In genomic region chr15:84393341-84393740, GRCm38 (mm10) we compare ENCODE assay signal across 10 mouse cellular contexts. TPM values are rescaled to one million over a fixed set of nuclear protein-coding genes. Genes with fewer than 3 reads are reported as not detected.
DNase-seq lines count a peak whose midpoint lies in the region; ATAC-seq and TF ChIP-seq lines count a peak whose summit lies in the region.
"Had no signal": no experiment of that assay in that cellular context is flagged by ENCODE, and none has a peak within 500 bp of the region (broad histone marks: within the 10 kb centered on the region; RNA-seq: fewer than 3 reads in every experiment).

No protein-coding gene starts in this region.

- H3K9me3 ChIP-seq in hindbrain, embryonic 10.5 days: peaks cover 11% of the 10 kb centered on the region
- peaks cover 5% of the 10 kb centered on the region for H3K9me3 ChIP-seq in hindbrain, embryonic 16.5 days (ENCODE audit: control insufficient read depth, low read length)
- H3K9me3 ChIP-seq: heart, embryonic 15.5 days had no signal

- H3ac ChIP-seq in C2C12 (ENCODE audit: control insufficient read depth, insufficient read length, low read depth): no peak overlapping the region

- H3K79me2 ChIP-seq in C2C12 (ENCODE audit: control insufficient read depth, insufficient read depth): no peaks in the 10 kb centered on the region

- DNase-seq in hindbrain, embryonic 10.5 days (ENCODE audit: low spot score): no peak
- peak; percentile 35 for DNase-seq in kidney, postnatal 14 days
- DNase-seq in right cerebral cortex, postnatal 36 days (ENCODE audit: low spot score in 2 of 2): no peak
- no peak for DNase-seq in right cerebral cortex, adult 18-20 months
- no peak for DNase-seq in urinary bladder, postnatal 25 days (ENCODE audit: low spot score)

- H3K9ac ChIP-seq in hindbrain, embryonic 16.5 days (ENCODE audit: low read depth, low read length): no peak overlapping the region
- H3K9ac ChIP-seq: heart, embryonic 15.5 days had no signal

- H3K27ac ChIP-seq in hindbrain, embryonic 10.5 days: 0 out of 2 replicates have a peak overlapping the region, but pooled peaks have one; percentile 53
- H3K27ac ChIP-seq in hindbrain, embryonic 16.5 days (ENCODE audit: low read depth, low read length): no peak overlapping the region
- no peak overlapping the region for H3K27ac ChIP-seq in cortical plate, adult 2 months (ENCODE audit: insufficient read depth, low read length)
- H3K27ac ChIP-seq: heart, embryonic 15.5 days; macrophage had no signal

- H3K79me3 ChIP-seq in C2C12 (ENCODE audit: low read depth): no peaks in the 10 kb centered on the region

- ATAC-seq in hindbrain, embryonic 16.5 days: no peak

- 0 out of 2 replicates have a peak, but pooled peaks cover 2% of the 10 kb centered on the region for H3K36me3 ChIP-seq in hindbrain, embryonic 10.5 days
- 0 out of 2 replicates have a peak, but pooled peaks cover 2% of the 10 kb centered on the region for H3K36me3 ChIP-seq in hindbrain, embryonic 16.5 days (ENCODE audit: control insufficient read depth, insufficient read depth, low read length)
- H3K36me3 ChIP-seq in C2C12 (ENCODE audit: control insufficient read depth, insufficient read depth): no peaks in the 10 kb centered on the region
- H3K36me3 ChIP-seq: heart, embryonic 15.5 days had no signal

- 45% methylated on average over 6 of the region's 6 CpGs for WGBS in hindbrain, embryonic 10.5 days
- WGBS in hindbrain, embryonic 16.5 days: 46% methylated on average over 6 of the region's 6 CpGs

- no peak for TF ChIP-seq POLR2A in cortical plate, adult 2 months (IDR thresholded peaks at IDR 0.05; ENCODE audit: extremely low read depth, insufficient read depth, low read length)

- H3K4me3 ChIP-seq in hindbrain, embryonic 10.5 days: no peak overlapping the region
- no peak overlapping the region for H3K4me3 ChIP-seq in hindbrain, embryonic 16.5 days (ENCODE audit: low read length)
- no peak overlapping the region for H3K4me3 ChIP-seq in C2C12 (ENCODE audit: insufficient read depth, poor library complexity, severe bottlenecking)
- no peak overlapping the region for H3K4me3 ChIP-seq in cortical plate, adult 2 months (ENCODE audit: insufficient read depth, low read length)
- H3K4me3 ChIP-seq: heart, embryonic 15.5 days had no signal

- no peak overlapping the region for H3K4me2 ChIP-seq in hindbrain, embryonic 16.5 days (ENCODE audit: low read length)
- H3K4me2 ChIP-seq: heart, embryonic 15.5 days had no signal

- TF ChIP-seq CTCF in C2C12 (IDR thresholded peaks at IDR 0.05; ENCODE audit: control insufficient read depth, insufficient read depth, insufficient read length): peak; percentile 1
- peak; percentile 35; the same call in 1 of the 2 replicates for TF ChIP-seq CTCF in cortical plate, adult 2 months (IDR thresholded peaks at IDR 0.05; ENCODE audit: extremely low read depth, insufficient read depth, low read length)

- no peaks in the 10 kb centered on the region for H3K27me3 ChIP-seq in hindbrain, embryonic 10.5 days (ENCODE audit: insufficient read depth, poor library complexity, severe bottlenecking)
- no peaks in the 10 kb centered on the region for H3K27me3 ChIP-seq in hindbrain, embryonic 16.5 days (replicated peaks; ENCODE audit: control insufficient read depth, insufficient read depth, low read length)
- H3K27me3 ChIP-seq in C2C12 (ENCODE audit: control insufficient read depth, insufficient read depth, insufficient read length): peaks cover 3% of the 10 kb centered on the region
- H3K27me3 ChIP-seq: heart, embryonic 15.5 days had no signal

- peaks cover 46% of the 10 kb centered on the region for H3K4me1 ChIP-seq in hindbrain, embryonic 10.5 days (replicated peaks)
- H3K4me1 ChIP-seq in hindbrain, embryonic 16.5 days (ENCODE audit: control insufficient read depth, insufficient read depth, low read depth, low read length): peaks cover 7% of the 10 kb centered on the region; the same call in 1 of the 2 replicates
- peaks cover 2% of the 10 kb centered on the region for H3K4me1 ChIP-seq in cortical plate, adult 2 months (ENCODE audit: control insufficient read depth, insufficient read depth, low read length)
- H3K4me1 ChIP-seq: heart, embryonic 15.5 days had no signal

TF ChIP-seq in C2C12, 6 proteins besides CTCF, POLR2A, EP300 and RAD21:
- TF ChIP-seq CEBPB (IDR thresholded peaks at IDR 0.05; ENCODE audit: low read depth) (no peak), MYOD1 (IDR thresholded peaks at IDR 0.05; ENCODE audit: control insufficient read depth, insufficient read length, low read depth) (no peak), FOSL1 (IDR thresholded peaks at IDR 0.05; ENCODE audit: insufficient read depth, low read length, poor library complexity, severe bottlenecking) (no peak), MAX (IDR thresholded peaks at IDR 0.05) (no peak), USF1 (IDR thresholded peaks at IDR 0.05; ENCODE audit: low read depth) (no peak), MYOG (IDR thresholded peaks at IDR 0.05; ENCODE audit: control insufficient read depth, extremely low read depth, insufficient read length) (no peak)

RNA-seq across cellular contexts. Expression of gene Shisal1, which starts 53.6 kb away (rescaled TPM):
- 4.0 and 5.2 TPM in 2 replicates for polyA plus RNA-seq in hindbrain, embryonic 10.5 days (2016; fragmentation: Nextera tagmentation; extraction: Ambion mirVana)
- polyA plus RNA-seq in hindbrain, embryonic 16.5 days (2015; fragmentation: Nextera tagmentation; extraction: Ambion mirVana): 8.6 and 12.3 TPM in 2 replicates
- polyA plus RNA-seq in C2C12 (2012; fragmentation: generic; extraction: Trizol): not detected
- polyA plus RNA-seq in cortical plate, adult 2 months (2012; rRNA removed): 27.7 and 30.5 TPM in 2 replicates
- polyA plus RNA-seq: macrophage had no signal
